Mouse (Mus musculus) small intestine, adult 2 months (tissue): ENCODE results near the gene Vmo1.

Experiments used
- CTCF ChIP-seq: fragments of 200-500 bp; IDR thresholded peaks from 2 replicates; pipeline ENCODE4 v1.5.1; 2012; ENCODE audit warnings: low read depth, mild to moderate bottlenecking, control low read depth, inconsistent platforms, low read length, moderate library complexity, mixed read lengths; ENCODE audit not compliant: insufficient replicate concordance, insufficient read length; ENCODE audit errors: extremely low read depth
- POLR2A ChIP-seq: fragments of 200-500 bp; IDR thresholded peaks from 2 replicates; pipeline ENCODE4 v1.6.1; 2012; ENCODE audit warnings: low read depth, mild to moderate bottlenecking, control low read depth, inconsistent platforms, low read length, moderate library complexity

GRCm38 (mm10) chr11:70516352-70516751 is 1.9 kb upstream of the Vmo1 start:
- TF ChIP-seq CTCF: no peak
- TF ChIP-seq POLR2A: no peak
